ENCODE assay signal across 45 mouse cellular contexts in genomic region chr2:163871266-163871665, GRCm38 (mm10). TPM values are rescaled to one million over a fixed set of nuclear protein-coding genes. Genes with fewer than 3 reads are reported as not detected.
"Had no signal": no experiment of that assay in that cellular context is flagged by ENCODE, and none has a peak within 500 bp of the region (broad histone marks: within the 10 kb centered on the region; RNA-seq: fewer than 3 reads in every experiment).

No protein-coding gene starts in this region.

- H3K36me3 ChIP-seq: limb, embryonic 10.5 days; limb, embryonic 12.5 days; limb, embryonic 13.5 days; limb, embryonic 15.5 days; liver, embryonic 12.5 days; liver, embryonic 13.5 days; liver, embryonic 15.5 days; lung, embryonic 15.5 days; midbrain, embryonic 10.5 days; midbrain, embryonic 12.5 days; midbrain, embryonic 13.5 days; midbrain, embryonic 15.5 days; neural tube, embryonic 12.5 days had no signal

- H3K27me3 ChIP-seq: liver, embryonic 15.5 days; midbrain, embryonic 15.5 days; neural tube, embryonic 12.5 days had no signal

- H3K4me1 ChIP-seq: liver, embryonic 12.5 days; liver, embryonic 13.5 days; liver, embryonic 15.5 days; lung, embryonic 15.5 days; megakaryocyte, embryonic 14.5 days had no signal

- H3K4me3 ChIP-seq: limb, embryonic 10.5 days; limb, embryonic 12.5 days; limb, embryonic 13.5 days; limb, embryonic 15.5 days; liver, embryonic 12.5 days; liver, embryonic 13.5 days; liver, embryonic 15.5 days; lung, embryonic 15.5 days; megakaryocyte, embryonic 14.5 days; midbrain, embryonic 10.5 days; midbrain, embryonic 12.5 days; midbrain, embryonic 13.5 days; midbrain, embryonic 15.5 days; myocyte; neural tube, embryonic 12.5 days had no signal

- H3K4me2 ChIP-seq: limb, embryonic 12.5 days; limb, embryonic 13.5 days; limb, embryonic 15.5 days; liver, embryonic 11.5 days; liver, embryonic 12.5 days; liver, embryonic 13.5 days; liver, embryonic 15.5 days; lung, embryonic 14.5 days; lung, embryonic 15.5 days; midbrain, embryonic 11.5 days; midbrain, embryonic 12.5 days; midbrain, embryonic 13.5 days; midbrain, embryonic 15.5 days; neural tube, embryonic 12.5 days had no signal

- DNase-seq: left cerebral cortex, postnatal 4 days; liver; liver, embryonic 13.5 days; liver, postnatal 0 days; lung, adult 18-20 months; lung, adult 2 months; lung, postnatal 10 days; lung, postnatal 14 days; lung, postnatal 36 days; lung, postnatal 4 days; midbrain, embryonic 14.5 days had no signal

- ATAC-seq: liver, embryonic 12.5 days; liver, postnatal 0 days; lung, postnatal 0 days; midbrain, embryonic 13.5 days; midbrain, embryonic 15.5 days; midbrain, embryonic 16.5 days had no signal

- H3K9ac ChIP-seq: limb, embryonic 12.5 days; limb, embryonic 15.5 days; liver, embryonic 12.5 days; liver, embryonic 13.5 days; liver, embryonic 14.5 days; liver, embryonic 15.5 days; liver, postnatal 0 days; lung, embryonic 14.5 days; lung, embryonic 15.5 days; midbrain, embryonic 12.5 days; midbrain, embryonic 13.5 days; midbrain, embryonic 15.5 days; neural tube, embryonic 12.5 days had no signal

- H3K27ac ChIP-seq: limb, embryonic 10.5 days; limb, embryonic 12.5 days; limb, embryonic 13.5 days; limb, embryonic 15.5 days; liver, embryonic 12.5 days; liver, embryonic 13.5 days; liver, embryonic 14.5 days; liver, embryonic 15.5 days; lung, embryonic 15.5 days; macrophage; midbrain, embryonic 10.5 days; midbrain, embryonic 12.5 days; midbrain, embryonic 13.5 days; midbrain, embryonic 15.5 days; neural tube, embryonic 12.5 days had no signal

- H3K9me3 ChIP-seq: limb, embryonic 10.5 days; limb, embryonic 12.5 days; limb, embryonic 13.5 days; limb, embryonic 15.5 days; liver, embryonic 12.5 days; liver, embryonic 13.5 days; liver, embryonic 15.5 days; lung, embryonic 15.5 days; megakaryocyte, embryonic 14.5 days; midbrain, embryonic 10.5 days; midbrain, embryonic 12.5 days; midbrain, embryonic 13.5 days; midbrain, embryonic 15.5 days; neural tube, embryonic 12.5 days had no signal

RNA-seq across cellular contexts. Expression of gene Kcnk15, which starts 17.8 kb away (rescaled TPM):
- total RNA-seq: left cerebral cortex, postnatal 10 days; left cerebral cortex, postnatal 14 days; left cerebral cortex, postnatal 4 days; liver, adult 2 months; megakaryocyte progenitor cell, adult 5-6 weeks; megakaryocyte, adult 5-6 weeks; megakaryocyte-erythroid progenitor cell, adult 5-6 weeks; monocyte, adult 5-6 weeks had no signal
- polyA plus RNA-seq: limb, embryonic 10.5 days; limb, embryonic 11.5 days; limb, embryonic 12.5 days; limb, embryonic 13.5 days; limb, embryonic 14.5 days; limb, embryonic 15.5 days; liver, adult 2 months; liver, embryonic 11.5 days; liver, embryonic 12.5 days; liver, embryonic 13.5 days; liver, embryonic 14.5 days; liver, embryonic 15.5 days; liver, embryonic 16.5 days; liver, postnatal 0 days; lung, adult 2 months; lung, embryonic 14.5 days; lung, embryonic 15.5 days; lung, embryonic 16.5 days; lung, postnatal 0 days; macrophage; midbrain, embryonic 10.5 days; midbrain, embryonic 11.5 days; midbrain, embryonic 12.5 days; midbrain, embryonic 14.5 days; myocyte; neural tube, embryonic 11.5 days had no signal

RNA-seq across cellular contexts. Expression of gene Rims4, which starts 47.2 kb away (rescaled TPM):
- total RNA-seq: megakaryocyte, adult 5-6 weeks; megakaryocyte-erythroid progenitor cell, adult 5-6 weeks; monocyte, adult 5-6 weeks had no signal
- polyA plus RNA-seq: macrophage, myocyte had no signal

RNA-seq across cellular contexts. Expression of gene Ccn5, which starts 50.6 kb away (rescaled TPM):
- total RNA-seq: left cerebral cortex, postnatal 25 days; megakaryocyte-erythroid progenitor cell, adult 5-6 weeks; monocyte, adult 5-6 weeks had no signal
- polyA plus RNA-seq: liver, embryonic 11.5 days; macrophage had no signal
